Mouse (Mus musculus): ENCODE results near the gene Srsf1.

DNA sequence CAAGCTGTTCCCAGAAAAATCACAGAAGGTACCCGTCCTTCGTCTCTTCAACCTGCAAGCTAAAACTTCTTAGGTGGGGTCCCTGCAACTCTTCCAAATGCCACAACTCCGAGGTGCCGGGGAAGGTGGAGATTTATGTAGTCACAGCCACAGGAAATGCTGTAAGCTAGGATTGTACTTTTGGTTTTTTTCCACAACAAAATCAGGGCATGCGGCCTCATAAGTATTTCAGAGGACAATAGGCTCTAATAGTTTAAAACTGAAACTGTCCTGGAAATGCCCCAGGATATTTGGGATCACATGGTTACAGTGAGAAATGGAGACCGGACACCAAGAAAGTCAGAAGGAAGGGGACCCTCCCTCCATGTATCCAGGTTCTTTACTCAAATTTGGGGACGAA lies 17.0 kb upstream of the Srsf1 start:
- no peak for TF ChIP-seq CTCF (IDR thresholded peaks at IDR 0.05; ENCODE audit: borderline replicate concordance, extremely low read depth, insufficient read depth, insufficient read length)
- no peak for TF ChIP-seq POLR2A (IDR thresholded peaks at IDR 0.05; ENCODE audit: borderline replicate concordance, extremely low read depth, insufficient read depth, insufficient read length, poor library complexity, severe bottlenecking)

All from brain, embryonic 14.5 days (tissue).